Mouse (Mus musculus): ENCODE measurements at regions not wholly inside any gene's neighbourhood (a gene's known extent, or its start where the extent isn't known, plus 50 kb on each side); places are given as distances from the start of the nearest gene placed in this dataset.
A peak's percentile ranks its signal among the peaks of the same experiment; 100 is the strongest.

- intact Hi-C loops (cut with DNase I) = no loop called here
- no peak for DNase-seq
These were observed 179.7 kb upstream of the Chrm3 start for GRCm38 (mm10) chr13:10540197-10540940.

GRCm38 (mm10) chr13:10538927-10539326 is 178.3 kb upstream of the Chrm3 start:
- DNase-seq = no peak
- intact Hi-C loops (cut with DNase I) = loop anchor here (10.0 kb wide), 1 partner anchor 654 kb away; no protein-coding TSS in a partner anchor

- intact Hi-C loops (cut with DNase I) = no loop called here
- no peak for DNase-seq
These were observed 166.6 kb upstream of the Chrm3 start for GRCm38 (mm10) chr13:10527251-10527650.

GRCm38 (mm10) chr13:10526470-10527207 is 166.0 kb upstream of the Chrm3 start:
- peak in 1 of 2 experiments; percentile 2 for DNase-seq

GRCm38 (mm10) chr13:10504211-10504610 is 143.6 kb upstream of the Chrm3 start:
- intact Hi-C loops (cut with DNase I) = no loop called here
- DNase-seq = no peak

More at GRCm38 (mm10) chr13:10526470-10527207, 166.0 kb upstream of the Chrm3 start:
- intact Hi-C loops (cut with DNase I) = no loop called here

GRCm38 (mm10) chr13:10455323-10455722 is 94.7 kb upstream of the Chrm3 start:
- no peak for DNase-seq
- intact Hi-C loops (cut with DNase I) = no loop called here

GRCm38 (mm10) chr13:10454667-10455066 is 94.0 kb upstream of the Chrm3 start:
- DNase-seq = no peak
- intact Hi-C loops (cut with DNase I) = no loop called here

- intact Hi-C loops (cut with DNase I) = no loop called here
- DNase-seq = peak; percentile 3
These were observed 90.4 kb upstream of the Chrm3 start for GRCm38 (mm10) chr13:10451057-10451456.

- no peak for DNase-seq
- intact Hi-C loops (cut with DNase I) = no loop called here
These were observed 88.9 kb upstream of the Chrm3 start for GRCm38 (mm10) chr13:10449502-10449901.

- intact Hi-C loops (cut with DNase I) = no loop called here
- DNase-seq = no peak
These were observed 87.2 kb upstream of the Chrm3 start for GRCm38 (mm10) chr13:10447806-10448205.

- DNase-seq = no peak
- intact Hi-C loops (cut with DNase I) = no loop called here
These were observed 85.0 kb upstream of the Chrm3 start for GRCm38 (mm10) chr13:10445679-10446078.

Small RNA genes in the stretch of these regions (microRNA-seq; reads per million reads assigned to microRNA genes)
- gene Gm23415 = 0 reads per million in 2 experiments
